Mouse (Mus musculus) hindbrain, embryonic 11.5 days (tissue): Measurements from ENCODE around the gene Olfr1225. TPM values are rescaled to one million over a fixed set of nuclear protein-coding genes. Genes with fewer than 3 reads are reported as not detected.
"Not testable (repeated sequence)": the region's sequence is repeated elsewhere in the genome, so short reads cannot be mapped to it uniquely, and the experiment has no call there.

ENCODE experiments used
- ATAC-seq: fragments of 200-750 bp; cut with Nextera tagmentation; 2 replicates; pipeline ENCODE4 v1.8.0; 2017; ENCODE audit warnings: mild to moderate bottlenecking, moderate TSS enrichment, moderate library complexity; ENCODE audit not compliant: low FRiP score
- DNase-seq: peaks from one replicate; pipeline ENCODE4 v3.0.0-alpha.2; 2015; ENCODE audit warnings: low spot score
- H3K27ac ChIP-seq: fragments of 300-500 bp; sonication (generic); 2 replicates; pipeline ENCODE4 v1.5.1; 2014; ENCODE audit warnings: mild to moderate bottlenecking, low read depth, low read length
- H3K27me3 ChIP-seq: fragments of 300-500 bp; sonication (generic); 2 replicates; pipeline ENCODE4 v1.6.1; 2014; ENCODE audit warnings: mild to moderate bottlenecking, low read length, moderate library complexity, mixed read lengths; ENCODE audit not compliant: control insufficient read depth, insufficient read depth
- H3K36me3 ChIP-seq: fragments of 300-500 bp; sonication (generic); 2 replicates; pipeline ENCODE4 v1.6.1; 2014; ENCODE audit warnings: mild to moderate bottlenecking, low read length, moderate library complexity, mixed read lengths; ENCODE audit not compliant: control insufficient read depth, insufficient read depth
- H3K4me1 ChIP-seq: fragments of 300-500 bp; sonication (generic); replicated peaks from 2 replicates; pipeline ENCODE4 v1.6.1; 2014; ENCODE audit warnings: low read length, mixed read lengths; ENCODE audit not compliant: control insufficient read depth, insufficient read depth
- H3K4me2 ChIP-seq: fragments of 300-500 bp; sonication (generic); replicated peaks from 2 replicates; pipeline ENCODE4 v1.6.1; 2014; ENCODE audit warnings: mild to moderate bottlenecking, low read depth, low read length
- H3K4me3 ChIP-seq: fragments of 300-500 bp; sonication (generic); 2 replicates; pipeline ENCODE4 v1.5.1; 2014; ENCODE audit warnings: low read depth, low read length
- H3K9ac ChIP-seq: fragments of 300-500 bp; sonication (generic); 2 replicates; pipeline ENCODE4 v1.6.1; 2014; ENCODE audit warnings: low read depth, low read length
- H3K9me3 ChIP-seq: fragments of 300-500 bp; sonication (generic); 2 replicates; pipeline ENCODE4 v1.6.1; 2016; ENCODE audit warnings: low read length; ENCODE audit not compliant: control insufficient read depth
- WGBS: fragments of 180-500 bp; shearing (Covaris S2); extraction: QIAGEN DNeasy Blood & Tissue Kit; methylation state at CpG from one replicate; pipeline ENCODE4 v1.1.7; 2014; 5-methylcytosine and 5-hydroxymethylcytosine counted together
- polyA plus RNA-seq: library from polyadenylated mRNA; unstranded; fragments of >200 nt; fragmentation: Nextera tagmentation; extraction: Ambion mirVana; gene quantifications from 2 replicates; pipeline ENCODE4 v1.2.1, GENCODE M21; 2014

Olfr1225 gene
- polyA plus RNA-seq, result not detected in 2 replicates

GRCm38 (mm10) chr2:89174569-89174968, at the start of gene Olfr1225:
Gene Olfr1225 (minus strand): TSS chr2:89174669.
- no peaks in the 10 kb centered on the region for H3K36me3 ChIP-seq
- H3K27me3 ChIP-seq, result no peaks in the 10 kb centered on the region
- 90% methylated on average over 1 of the region's 1 CpGs for WGBS
- H3K9ac ChIP-seq, result no peak within 1 kb of the TSS
- H3K4me2 ChIP-seq, result no peak within 1 kb of the TSS
- ATAC-seq (no peak), DNase-seq (no peak)
- no peaks in the 10 kb centered on the region for H3K4me1 ChIP-seq
- H3K4me3 ChIP-seq, result no peak within 1 kb of the TSS
- H3K9me3 ChIP-seq, result no peaks in the 10 kb centered on the region
- H3K27ac ChIP-seq, result no peak within 1 kb of the TSS

GRCm38 (mm10) chr2:89199948-89200347, 25.5 kb upstream of the Olfr1225 start, which contains the start of gene Olfr1226:
Gene Olfr1226 (minus strand): TSS chr2:89200048.
- whole genome bisulfite sequencing, result 59% methylated on average over 2 of the region's 2 CpGs
- H3K4me1 ChIP-seq, result no peaks in the 10 kb centered on the region
- no peak within 1 kb of the TSS for H3K9ac ChIP-seq
- no peak for DNase-seq
- no peak within 1 kb of the TSS for H3K4me3 ChIP-seq
- no peak for ATAC-seq
- no peak within 1 kb of the TSS for H3K27ac ChIP-seq
- no peaks in the 10 kb centered on the region for H3K27me3 ChIP-seq
- H3K36me3 ChIP-seq, result no peaks in the 10 kb centered on the region
- H3K4me2 ChIP-seq, result no peak within 1 kb of the TSS
- no peaks in the 10 kb centered on the region for H3K9me3 ChIP-seq

GRCm38 (mm10) chr2:89196325-89196982, 22.0 kb upstream of the Olfr1225 start:
- ATAC-seq (no peak), DNase-seq (no peak)
- Histone ChIP-seq H3K9ac (no peak overlapping the region), H3K4me1 (no peaks in the 10 kb centered on the region), H3K4me2 (no peak overlapping the region), H3K27ac (no peak overlapping the region), H3K9me3 (no peaks in the 10 kb centered on the region), H3K27me3 (no peaks in the 10 kb centered on the region), H3K36me3 (no peaks in the 10 kb centered on the region), H3K4me3 (no peak overlapping the region)
- WGBS, result 93% methylated on average over 3 of the region's 3 CpGs

- DNase-seq, ATAC-seq: not testable (repeated sequence)
- 92% methylated on average over 4 of the region's 4 CpGs for WGBS
These were observed 9.8 kb downstream of the Olfr1225 start for GRCm38 (mm10) chr2:89164711-89165110.

GRCm38 (mm10) chr2:89163991-89164390, 10.5 kb downstream of the Olfr1225 start, which contains the start of gene Olfr1224-ps1:
Gene Olfr1224-ps1 (minus strand): TSS chr2:89164091.
- 96% methylated on average over 8 of the region's 8 CpGs for WGBS
- not testable (repeated sequence) for DNase-seq, H3K4me1 ChIP-seq, H3K36me3 ChIP-seq, H3K9ac ChIP-seq, H3K27ac ChIP-seq, H3K4me3 ChIP-seq, H3K27me3 ChIP-seq, ATAC-seq, H3K4me2 ChIP-seq, H3K9me3 ChIP-seq

More at GRCm38 (mm10) chr2:89164711-89165110, 9.8 kb downstream of the Olfr1225 start:
- not testable (repeated sequence) for H3K9me3 ChIP-seq, H3K27ac ChIP-seq, H3K27me3 ChIP-seq, H3K36me3 ChIP-seq, H3K4me3 ChIP-seq, H3K4me2 ChIP-seq, H3K4me1 ChIP-seq, H3K9ac ChIP-seq

- ATAC-seq (no peak), DNase-seq (no peak)
- no peaks in the 10 kb centered on the region for H3K9me3 ChIP-seq
- H3K4me3 ChIP-seq, result no peak within 1 kb of the TSS
- H3K4me2 ChIP-seq, result no peak within 1 kb of the TSS
- no peak within 1 kb of the TSS for H3K27ac ChIP-seq
- no peaks in the 10 kb centered on the region for H3K4me1 ChIP-seq
- H3K27me3 ChIP-seq, result no peaks in the 10 kb centered on the region
- 67% methylated on average over 1 of the region's 1 CpGs for WGBS
- no peaks in the 10 kb centered on the region for H3K36me3 ChIP-seq
- no peak within 1 kb of the TSS for H3K9ac ChIP-seq
These were observed 23.0 kb downstream of the Olfr1225 start, which contains the start of gene Olfr1223 for GRCm38 (mm10) chr2:89151460-89151859. Gene Olfr1223 (minus strand): TSS chr2:89151560.

- H3K27me3 ChIP-seq, result no peaks in the 10 kb centered on the region
- no peaks in the 10 kb centered on the region for H3K36me3 ChIP-seq
- H3K9me3 ChIP-seq, result no peaks in the 10 kb centered on the region
- no peaks in the 10 kb centered on the region for H3K4me1 ChIP-seq
- ATAC-seq, result no peak
- WGBS, result 85% methylated on average over 3 of the region's 3 CpGs
- DNase-seq, result no peak
- H3K4me3 ChIP-seq, result no peak within 1 kb of the TSS
- H3K9ac ChIP-seq, result no peak within 1 kb of the TSS
- H3K4me2 ChIP-seq, result no peak within 1 kb of the TSS
- no peak within 1 kb of the TSS for H3K27ac ChIP-seq
These were observed 41.5 kb downstream of the Olfr1225 start, which contains the start of gene Olfr1222 for GRCm38 (mm10) chr2:89132954-89133353. Gene Olfr1222 (minus strand): TSS chr2:89133054.
